Mouse (Mus musculus): ENCODE measurements around the gene Gramd4. TPM values are rescaled to one million over a fixed set of nuclear protein-coding genes. Genes with fewer than 3 reads are reported as not detected.
A peak's percentile ranks its signal among the peaks of the same experiment; 100 is the strongest.

Gene Gramd4
- total and polyA plus RNA-seq, 3 experiments: 0.17 to 0.66 (median 0.56) TPM

- Histone ChIP-seq H3K27ac (ENCODE audit: insufficient read depth, low read depth) (no peak overlapping the region), H3K79me2 (replicated peaks; ENCODE audit: control insufficient read depth, extremely low read depth, insufficient read depth, poor library complexity, severe bottlenecking) (no peaks in the 10 kb centered on the region), H3K9me3 (replicated peaks; ENCODE audit: low read length) (no peaks in the 10 kb centered on the region), H3K27me3 (replicated peaks) (peaks cover 58% of the 10 kb centered on the region), H3K4me1 (ENCODE audit: control insufficient read depth in 1 of 2, insufficient read depth in 2 of 2) (peaks cover 5 to 31% of the 10 kb centered on the region in 2 experiments; a peak in 3 of 4 replicates), H3K9ac (ENCODE audit: insufficient read depth, low read depth) (no peak overlapping the region), H3K36me3 (replicated peaks in 1 of 2; ENCODE audit: control insufficient read depth in 1 of 2, insufficient read depth in 1 of 2, low read length in 1 of 2) (no peaks in the 10 kb centered on the region), H3K4me2 (ENCODE audit: insufficient read depth, low read depth, poor library complexity, severe bottlenecking) (no peak overlapping the region), H3K4me3 (replicated peaks in 1 of 3; ENCODE audit: low read depth in 2 of 3, low read length in 2 of 3, poor library complexity in 1 of 3) (no peak overlapping the region)
- in situ Hi-C loops (cut with MboI; ENCODE audit: low pct_ligation_motif_present, low pct_unique_long_range_greater_than_20kb, low sequenced_read_pairs) (no loop called here), dilution Hi-C loops (cut with MboI; ENCODE audit: extremely low pct_ligation_motif_present, extremely low pct_unique_long_range_greater_than_20kb, low sequenced_read_pairs) (no loop called here)
- no peak for TF ChIP-seq MAX (IDR thresholded peaks at IDR 0.05; ENCODE audit: low read length)
- no peak for TF ChIP-seq USF2 (conservative IDR thresholded peaks at IDR 0.05; ENCODE audit: low read depth, low read length)
- TF ChIP-seq MAZ (IDR thresholded peaks at IDR 0.05; ENCODE audit: low read depth, low read length): no peak
- TF ChIP-seq CTCF (conservative IDR thresholded peaks at IDR 0.05 in 1 of 2, IDR thresholded peaks at IDR 0.05 in 1 of 2; ENCODE audit: low read depth in 2 of 2, low read length in 2 of 2): no peak
- no peak for TF ChIP-seq EP300 (IDR thresholded peaks at IDR 0.05; ENCODE audit: low read length)
- TF ChIP-seq USF1 (IDR thresholded peaks at IDR 0.05; ENCODE audit: low read depth, low read length): no peak
- no peak for TF ChIP-seq CHD1 (IDR thresholded peaks at IDR 0.05; ENCODE audit: low read depth, low read length)
- TF ChIP-seq MXI1 (IDR thresholded peaks at IDR 0.05; ENCODE audit: low read depth, low read length): no peak
- no peak for TF ChIP-seq JUND (conservative IDR thresholded peaks at IDR 0.05; ENCODE audit: low read depth, low read length)
- TF ChIP-seq POLR2AphosphoS2 (IDR thresholded peaks at IDR 0.05; ENCODE audit: low read depth, low read length): no peak
- no peak for TF ChIP-seq HCFC1 (IDR thresholded peaks at IDR 0.05; ENCODE audit: low read depth, low read length)
- no peak for TF ChIP-seq TBP (conservative IDR thresholded peaks at IDR 0.05; ENCODE audit: low read depth, low read length)
- TF ChIP-seq E2F4 (IDR thresholded peaks at IDR 0.05; ENCODE audit: insufficient replicate concordance, low read depth, low read length): no peak
- TF ChIP-seq POLR2A (IDR thresholded peaks at IDR 0.05; ENCODE audit: low read depth, low read length): no peak
- no peak for TF ChIP-seq ZKSCAN1 (IDR thresholded peaks at IDR 0.05; ENCODE audit: borderline replicate concordance, low read depth, low read length)
- TF ChIP-seq TCF12 (IDR thresholded peaks at IDR 0.05; ENCODE audit: low read depth, low read length): no peak
- TF ChIP-seq BHLHE40 (IDR thresholded peaks at IDR 0.05; ENCODE audit: low read depth, low read length): no peak
- TF ChIP-seq SIN3A (IDR thresholded peaks at IDR 0.05; ENCODE audit: low read length): no peak
- DNase-seq (ENCODE audit: extremely low read depth): no peak
Measured at GRCm38 (mm10) chr15:86087591-86088149, 30.2 kb downstream of the Gramd4 start.

- peaks cover 5 to 31% of the 10 kb centered on the region in 2 experiments; a peak in 3 of 4 replicates for H3K4me1 ChIP-seq (ENCODE audit: control insufficient read depth in 1 of 2, insufficient read depth in 2 of 2)
- peaks cover 52% of the 10 kb centered on the region for H3K27me3 ChIP-seq (replicated peaks)
- no peak overlapping the region for H3K9ac ChIP-seq (ENCODE audit: insufficient read depth, low read depth)
- H3K27ac ChIP-seq (ENCODE audit: insufficient read depth, low read depth): no peak overlapping the region
- TF ChIP-seq POLR2A (IDR thresholded peaks at IDR 0.05; ENCODE audit: low read depth, low read length): no peak
- TF ChIP-seq MAZ (IDR thresholded peaks at IDR 0.05; ENCODE audit: low read depth, low read length): no peak
- TF ChIP-seq BHLHE40 (IDR thresholded peaks at IDR 0.05; ENCODE audit: low read depth, low read length): 0 out of 2 replicates have a peak, but pooled peaks have one; percentile 18
- no peak for TF ChIP-seq E2F4 (IDR thresholded peaks at IDR 0.05; ENCODE audit: insufficient replicate concordance, low read depth, low read length)
- in situ Hi-C loops (cut with MboI; ENCODE audit: low pct_ligation_motif_present, low pct_unique_long_range_greater_than_20kb, low sequenced_read_pairs) (no loop called here), dilution Hi-C loops (cut with MboI; ENCODE audit: extremely low pct_ligation_motif_present, extremely low pct_unique_long_range_greater_than_20kb, low sequenced_read_pairs) (no loop called here)
- H3K79me2 ChIP-seq (replicated peaks; ENCODE audit: control insufficient read depth, extremely low read depth, insufficient read depth, poor library complexity, severe bottlenecking): no peaks in the 10 kb centered on the region
- H3K36me3 ChIP-seq (replicated peaks in 1 of 2; ENCODE audit: control insufficient read depth in 1 of 2, insufficient read depth in 1 of 2, low read length in 1 of 2): no peaks in the 10 kb centered on the region
- no peak overlapping the region for H3K4me2 ChIP-seq (ENCODE audit: insufficient read depth, low read depth, poor library complexity, severe bottlenecking)
- DNase-seq (ENCODE audit: extremely low read depth): no peak
- no peak overlapping the region for H3K4me3 ChIP-seq (replicated peaks in 1 of 3; ENCODE audit: low read depth in 2 of 3, low read length in 2 of 3, poor library complexity in 1 of 3)
- H3K9me3 ChIP-seq (replicated peaks; ENCODE audit: low read length): no peaks in the 10 kb centered on the region
Measured at GRCm38 (mm10) chr15:86088266-86088790, 30.8 kb downstream of the Gramd4 start.
